12 mouse cellular contexts compared by ENCODE assay signal in genomic region chr6:92057768-92058167, GRCm38 (mm10). TPM values are rescaled to one million over a fixed set of nuclear protein-coding genes. Genes with fewer than 3 reads are reported as not detected.
DNase-seq lines count a peak whose midpoint lies in the region; ATAC-seq and TF ChIP-seq lines count a peak whose summit lies in the region.
"Had no signal": no experiment of that assay in that cellular context is flagged by ENCODE, and none has a peak within 500 bp of the region (broad histone marks: within the 10 kb centered on the region; RNA-seq: fewer than 3 reads in every experiment).

No protein-coding gene starts in this region.

- no peak overlapping the region for H3K4me3 ChIP-seq in left cerebral cortex, adult 2 months
- H3K4me3 ChIP-seq: embryonic facial prominence, embryonic 15.5 days; limb, embryonic 15.5 days had no signal

- TF ChIP-seq CTCF in left cerebral cortex, adult 2 months (IDR thresholded peaks at IDR 0.05) = peak; percentile 21

- intact Hi-C loops in left cerebral cortex, adult 2 months (cut with DNase I) = no loop called here

- no peak for ATAC-seq in cerebellum, adult (ENCODE audit: insufficient number of reproducible peaks, low FRiP score, low TSS enrichment)

- DNase-seq in cerebellum, postnatal 10 days = peak; percentile 32 to 64
- no peak for DNase-seq in left cerebral cortex, adult 2 months (ENCODE audit: extremely low spot score in 1 of 2, low spot score in 2 of 2)
- no peak for DNase-seq in left cerebral cortex, adult 18-20 months (ENCODE audit: low spot score in 2 of 2)
- peak; percentile 46 for DNase-seq in ZHBTc4 (ENCODE audit: low read depth, low spot score)
- DNase-seq in retina, embryonic 14.5 days (ENCODE audit: low spot score) = peak; percentile 49
- no peak for DNase-seq in neural tube, embryonic 10.5 days (ENCODE audit: extremely low spot score, low spot score)
- DNase-seq in cerebellum, adult 11-12 months = no peak
- DNase-seq: B cell, adult 2 months; kidney, adult 11 months had no signal

- H3K27ac ChIP-seq in left cerebral cortex, adult 2 months = no peak overlapping the region
- H3K27ac ChIP-seq: embryonic facial prominence, embryonic 15.5 days; limb, embryonic 15.5 days had no signal

RNA-seq across cellular contexts. Expression of gene Nr2c2, which starts 33.4 kb away (rescaled TPM):
- total RNA-seq in left cerebral cortex, adult 2 months (2021) = 100 to 1,000 TPM in 1 of 2 experiments, 10 to 100 TPM in 1; 98.6 to 107 TPM
- total RNA-seq in left cerebral cortex, adult 18-20 months (2021) = 100 to 1,000 TPM in 1 of 2 experiments, 10 to 100 TPM in 1; 99.1 to 105 TPM

Comparison
In these comparisons a context has a peak if more than half of its experiments do, and no peak if none do; other contexts are left out.
1. DNase-seq: peak in cerebellum, postnatal 10 days (2 of 2), ZHBTc4 (single experiment) and retina, embryonic 14.5 days (single experiment); none in left cerebral cortex, adult 2 months (0 of 2), left cerebral cortex, adult 18-20 months (0 of 2), neural tube, embryonic 10.5 days (single experiment) and cerebellum, adult 11-12 months (single experiment).